Mouse (Mus musculus) lung, embryonic 16.5 days (tissue): Measurements from ENCODE around the gene Cpne4. TPM values are rescaled to one million over a fixed set of nuclear protein-coding genes. Genes with fewer than 3 reads are reported as not detected.
A peak's percentile ranks its signal among the peaks of the same experiment; 100 is the strongest.

Experiments
- ATAC-seq: fragments of 200-750 bp; cut with Nextera tagmentation; 2 replicates; pipeline ENCODE4 v1.8.0; 2017; ENCODE audit warnings: low read depth, mild to moderate bottlenecking, moderate library complexity
- H3K27ac ChIP-seq: fragments of 300-500 bp; sonication (generic); 2 replicates; pipeline ENCODE4 v1.5.1; 2014; ENCODE audit warnings: mild to moderate bottlenecking, control low read depth, low read length
- H3K27me3 ChIP-seq: fragments of 300-500 bp; sonication (generic); 2 replicates; pipeline ENCODE4 v1.6.1; 2014; ENCODE audit warnings: low read depth, low read length, mixed read lengths; ENCODE audit not compliant: control insufficient read depth, insufficient read depth
- H3K36me3 ChIP-seq: fragments of 300-500 bp; sonication (generic); 2 replicates; pipeline ENCODE4 v1.6.1; 2014; ENCODE audit warnings: low read length; ENCODE audit not compliant: control insufficient read depth, insufficient read depth
- H3K4me1 ChIP-seq: fragments of 300-500 bp; sonication (generic); replicated peaks from 2 replicates; pipeline ENCODE4 v1.6.1; 2014; ENCODE audit warnings: low read length, mixed read lengths; ENCODE audit not compliant: control insufficient read depth, insufficient read depth
- H3K4me2 ChIP-seq: fragments of 300-500 bp; sonication (generic); 2 replicates; pipeline ENCODE4 v1.6.1; 2014; ENCODE audit warnings: low read depth, low read length, control low read depth
- H3K4me3 ChIP-seq: fragments of 300-500 bp; sonication (generic); 2 replicates; pipeline ENCODE4 v1.5.1; 2014; ENCODE audit warnings: mild to moderate bottlenecking, low read length, control low read depth
- H3K9ac ChIP-seq: fragments of 300-500 bp; sonication (generic); 2 replicates; pipeline ENCODE4 v1.6.1; 2014; ENCODE audit warnings: low read length, control low read depth
- H3K9me3 ChIP-seq: fragments of 300-500 bp; sonication (generic); 2 replicates; pipeline ENCODE4 v1.6.1; 2016; ENCODE audit warnings: low read length; ENCODE audit not compliant: control insufficient read depth
- WGBS: fragments of 180-500 bp; shearing (Covaris S2); extraction: QIAGEN DNeasy Blood & Tissue Kit; methylation state at CpG from one replicate; pipeline ENCODE4 v1.1.7; 2014; 5-methylcytosine and 5-hydroxymethylcytosine counted together
- polyA plus RNA-seq: library from polyadenylated mRNA; unstranded; fragments of >200 nt; fragmentation: Nextera tagmentation; extraction: Ambion mirVana; gene quantifications from 2 replicates; pipeline ENCODE4 v1.2.1, GENCODE M21; 2015

Cpne4 gene
- polyA plus RNA-seq, 1 experiment from 2014 or later, result 0.38 TPM

DNA sequence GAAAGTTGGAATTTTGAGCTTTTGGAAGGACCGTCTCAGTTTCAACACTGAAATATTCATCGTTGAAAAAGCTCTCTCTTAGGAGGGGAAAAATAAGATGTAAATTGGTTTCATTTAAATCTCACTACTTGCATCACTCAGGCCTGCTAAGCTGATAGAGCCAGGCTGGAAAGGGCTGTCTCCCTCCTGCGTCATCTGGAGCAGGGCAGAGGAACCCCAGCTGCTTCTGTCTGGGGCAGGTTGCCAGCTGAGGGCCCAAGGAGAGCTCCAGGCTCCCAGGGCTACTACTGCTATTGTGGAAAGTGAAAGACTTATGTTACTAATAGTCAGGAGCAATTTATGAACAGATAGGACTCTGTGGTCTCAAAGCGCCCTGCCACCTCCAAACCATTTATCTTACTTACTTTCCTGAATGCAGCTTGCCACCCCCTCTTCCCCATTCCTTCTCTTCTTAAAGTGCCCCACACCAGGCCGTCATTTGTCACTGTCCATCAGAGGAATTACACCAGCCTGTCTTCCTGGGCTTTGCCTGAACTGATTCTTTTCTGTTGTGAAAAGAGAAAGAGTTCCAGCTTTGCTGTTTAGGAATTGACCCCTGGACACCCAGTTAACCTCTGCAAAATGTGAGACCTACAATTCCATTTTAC, 99.4 kb downstream of the Cpne4 start:
- no peak for ATAC-seq
- no peak overlapping the region for H3K4me2 ChIP-seq
- WGBS, result 45% methylated on average over 5 of the region's 5 CpGs
- H3K36me3 ChIP-seq, result no peaks in the 10 kb centered on the region
- no peak overlapping the region for H3K4me3 ChIP-seq
- H3K9ac ChIP-seq, result no peak overlapping the region
- H3K27ac ChIP-seq, result no peak overlapping the region
- H3K9me3 ChIP-seq, result no peaks in the 10 kb centered on the region
- no peaks in the 10 kb centered on the region for H3K4me1 ChIP-seq
- no peaks in the 10 kb centered on the region for H3K27me3 ChIP-seq

DNA sequence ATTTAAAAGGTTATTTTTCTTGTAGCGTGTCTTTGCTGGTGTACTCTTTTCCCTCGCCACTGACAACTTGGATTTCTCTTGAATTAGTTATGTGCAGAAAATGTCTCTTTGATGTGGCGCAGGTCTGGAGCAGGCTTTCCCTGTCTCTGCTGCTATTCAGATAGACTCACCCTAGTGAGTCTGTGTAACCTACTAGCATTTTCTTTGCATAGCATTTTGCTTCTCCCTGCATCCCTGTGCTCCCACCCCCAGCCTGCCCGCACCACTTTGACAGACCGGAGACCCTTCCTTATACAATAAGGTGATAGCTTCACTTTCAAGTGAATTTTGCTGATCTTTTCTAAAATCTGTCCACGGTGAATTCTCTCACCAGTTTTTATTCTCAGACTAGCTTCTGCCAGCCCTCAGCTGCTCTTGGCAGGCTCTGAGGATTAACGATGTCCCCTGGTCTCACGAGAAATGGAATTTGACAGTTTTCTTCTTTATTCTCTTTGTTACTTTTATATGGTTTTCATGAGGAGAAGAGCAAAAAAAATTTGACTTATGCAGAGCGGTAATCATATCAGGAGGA, 105.7 kb downstream of the Cpne4 start:
- no peak overlapping the region for H3K27ac ChIP-seq
- 69% methylated on average over 9 of the region's 9 CpGs for WGBS

DNA sequence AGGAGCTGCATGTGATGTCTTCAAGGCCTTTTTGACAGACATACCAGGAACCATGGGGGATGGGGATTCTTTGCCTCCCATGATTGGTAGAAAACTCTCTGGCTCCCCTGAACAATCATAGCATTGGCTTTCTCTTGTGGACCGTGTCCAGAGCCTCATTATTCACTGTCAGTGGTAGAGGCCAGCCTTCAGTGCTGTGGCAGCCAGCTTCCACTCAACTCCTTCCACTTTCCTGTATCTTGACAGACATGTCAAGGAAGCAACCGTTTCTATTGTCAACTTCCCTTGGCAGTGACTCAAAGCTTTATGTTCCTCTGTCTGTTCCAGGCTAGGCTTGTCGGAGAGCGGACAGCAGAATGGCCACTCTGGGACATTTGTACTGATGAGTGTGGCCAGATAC, 112.7 kb downstream of the Cpne4 start:
- H3K4me3 ChIP-seq, result no peak overlapping the region
- H3K4me1 ChIP-seq, result no peaks in the 10 kb centered on the region
- no peaks in the 10 kb centered on the region for H3K36me3 ChIP-seq
- whole genome bisulfite sequencing, result 35% methylated on average over 4 of the region's 4 CpGs
- no peak overlapping the region for H3K27ac ChIP-seq
- H3K9me3 ChIP-seq, result no peaks in the 10 kb centered on the region
- ATAC-seq, result peak; percentile 52
- H3K9ac ChIP-seq, result no peak overlapping the region
- no peaks in the 10 kb centered on the region for H3K27me3 ChIP-seq
- no peak overlapping the region for H3K4me2 ChIP-seq

More for the DNA sequence above, 105.7 kb downstream of the Cpne4 start:
- Histone ChIP-seq H3K9me3 (no peaks in the 10 kb centered on the region), H3K4me3 (no peak overlapping the region), H3K36me3 (no peaks in the 10 kb centered on the region), H3K9ac (no peak overlapping the region), H3K4me2 (no peak overlapping the region), H3K4me1 (no peaks in the 10 kb centered on the region), H3K27me3 (no peaks in the 10 kb centered on the region)
- ATAC-seq, result no peak

DNA sequence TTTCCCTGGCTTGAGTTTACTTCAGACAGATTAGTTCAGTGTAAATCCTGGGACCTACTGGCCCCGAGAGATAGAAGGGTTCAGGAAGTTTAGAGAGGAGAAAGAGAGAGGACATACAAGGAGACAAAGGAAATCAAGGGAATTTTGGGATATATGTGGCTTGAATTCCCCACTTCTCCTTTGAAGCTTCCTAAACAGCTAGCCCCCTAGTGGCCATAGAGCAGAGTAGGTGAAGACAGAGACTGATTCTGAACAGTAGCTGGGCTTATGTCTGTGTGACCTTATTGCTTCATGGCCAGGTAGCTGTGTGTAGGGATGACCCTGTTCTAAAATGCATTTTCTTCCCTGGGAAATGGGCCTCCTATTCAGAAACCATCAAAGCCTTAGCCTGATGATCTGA, 129.6 kb downstream of the Cpne4 start:
- no peak overlapping the region for H3K27ac ChIP-seq

DNA sequence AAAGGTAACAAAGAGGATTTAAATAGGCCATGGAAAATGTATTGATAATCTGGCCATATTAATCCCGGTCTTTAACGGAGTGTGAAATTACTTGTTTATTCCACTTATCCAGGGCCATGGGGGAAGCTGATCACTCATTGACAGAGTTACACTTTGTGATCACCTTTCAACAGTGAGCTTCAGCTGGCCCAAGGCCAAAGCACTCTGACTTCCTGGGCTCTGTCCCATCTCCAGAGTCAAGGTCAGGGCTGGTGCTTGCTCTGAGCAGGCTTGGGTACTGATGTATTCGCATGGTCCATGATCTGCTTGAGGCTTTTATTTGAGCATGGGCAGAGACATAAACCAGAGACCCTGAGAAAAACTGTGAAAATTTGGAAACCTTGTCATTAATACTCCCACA, 131.5 kb downstream of the Cpne4 start:
- no peaks in the 10 kb centered on the region for H3K9me3 ChIP-seq
- H3K4me3 ChIP-seq, result no peak overlapping the region
- no peak overlapping the region for H3K9ac ChIP-seq
- no peaks in the 10 kb centered on the region for H3K27me3 ChIP-seq
- no peak for ATAC-seq
- no peaks in the 10 kb centered on the region for H3K36me3 ChIP-seq
- whole genome bisulfite sequencing, result 81% methylated on average over 3 of the region's 3 CpGs
- no peaks in the 10 kb centered on the region for H3K4me1 ChIP-seq
- no peak overlapping the region for H3K27ac ChIP-seq
- H3K4me2 ChIP-seq, result no peak overlapping the region

More for the DNA sequence above, 129.6 kb downstream of the Cpne4 start:
- Histone ChIP-seq H3K27me3 (no peaks in the 10 kb centered on the region), H3K4me2 (no peak overlapping the region), H3K4me3 (no peak overlapping the region), H3K9ac (no peak overlapping the region), H3K9me3 (no peaks in the 10 kb centered on the region), H3K36me3 (no peaks in the 10 kb centered on the region), H3K4me1 (no peaks in the 10 kb centered on the region)
- no peak for ATAC-seq
- 37% methylated on average over 1 of the region's 1 CpGs for WGBS

DNA sequence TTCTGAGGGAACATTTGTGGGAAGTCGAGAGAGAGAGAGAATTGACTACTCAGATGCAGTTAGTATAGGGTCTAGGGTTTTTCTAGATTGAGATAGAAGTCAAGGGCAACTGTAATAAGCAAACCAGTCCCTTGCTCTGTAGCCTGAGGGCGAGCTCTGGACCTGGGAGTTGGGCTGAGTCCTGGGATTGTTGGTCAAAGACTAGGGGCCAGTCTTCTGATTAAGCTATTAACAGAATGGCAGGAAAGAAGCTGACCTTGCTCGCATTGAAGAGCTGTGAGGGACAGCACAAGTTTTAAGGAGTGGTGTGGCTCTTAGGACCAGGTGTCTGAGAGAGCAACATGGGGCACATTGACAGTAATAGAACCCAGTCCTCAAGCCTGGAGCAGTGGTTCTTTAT, 140.0 kb downstream of the Cpne4 start:
- Histone ChIP-seq H3K9ac (no peak overlapping the region), H3K27ac (no peak overlapping the region), H3K4me3 (no peak overlapping the region), H3K27me3 (no peaks in the 10 kb centered on the region), H3K4me2 (no peak overlapping the region), H3K36me3 (no peaks in the 10 kb centered on the region), H3K4me1 (no peaks in the 10 kb centered on the region), H3K9me3 (no peaks in the 10 kb centered on the region)
- WGBS, result 66% methylated on average over 3 of the region's 3 CpGs
- ATAC-seq, result no peak

DNA sequence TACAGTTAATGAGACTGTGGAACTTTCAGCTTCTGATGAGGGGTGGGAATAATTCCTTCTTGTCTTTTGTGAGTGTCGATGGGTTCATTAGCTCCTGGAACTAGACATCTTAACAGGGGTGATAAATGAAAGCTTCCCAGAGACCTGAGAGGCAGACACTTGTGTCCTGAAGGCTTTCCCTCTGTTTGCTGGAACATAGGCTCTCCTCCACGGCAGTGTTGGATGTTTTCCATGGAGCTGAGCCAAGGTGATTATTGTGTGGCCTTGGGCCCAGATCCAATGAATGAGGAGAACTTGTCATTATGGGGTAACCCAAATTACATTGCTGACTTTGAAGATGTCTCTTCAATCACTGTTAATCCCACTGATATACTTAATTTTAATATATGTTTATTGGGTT, 146.1 kb downstream of the Cpne4 start:
- ATAC-seq, result no peak
- no peak overlapping the region for H3K9ac ChIP-seq
- no peak overlapping the region for H3K4me2 ChIP-seq
- no peak overlapping the region for H3K27ac ChIP-seq
- no peaks in the 10 kb centered on the region for H3K36me3 ChIP-seq
- H3K4me3 ChIP-seq, result no peak overlapping the region
- H3K9me3 ChIP-seq, result no peaks in the 10 kb centered on the region
- H3K4me1 ChIP-seq, result no peaks in the 10 kb centered on the region
- 39% methylated on average over 2 of the region's 2 CpGs for WGBS
- no peaks in the 10 kb centered on the region for H3K27me3 ChIP-seq

DNA sequence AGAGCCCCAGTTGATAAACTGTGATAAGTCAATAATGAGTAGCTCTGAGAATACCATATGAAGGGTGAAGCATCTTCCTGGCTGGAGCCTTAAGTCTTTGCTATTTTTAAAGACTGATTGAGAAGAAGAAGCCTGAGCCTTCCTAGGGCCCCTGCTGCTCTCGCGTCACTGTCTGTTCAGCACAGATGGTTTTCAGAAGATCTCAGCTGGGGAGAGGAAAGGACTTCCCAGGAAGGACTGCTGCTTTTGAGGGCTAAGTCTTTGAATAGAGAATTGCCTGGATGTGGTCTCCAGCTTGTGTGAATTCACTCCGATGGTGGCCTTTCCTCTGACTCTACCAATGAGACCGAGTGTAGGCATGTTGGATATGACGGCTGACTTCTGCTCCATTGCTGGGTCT, 163.7 kb downstream of the Cpne4 start:
- 83% methylated on average over 5 of the region's 5 CpGs for WGBS

DNA sequence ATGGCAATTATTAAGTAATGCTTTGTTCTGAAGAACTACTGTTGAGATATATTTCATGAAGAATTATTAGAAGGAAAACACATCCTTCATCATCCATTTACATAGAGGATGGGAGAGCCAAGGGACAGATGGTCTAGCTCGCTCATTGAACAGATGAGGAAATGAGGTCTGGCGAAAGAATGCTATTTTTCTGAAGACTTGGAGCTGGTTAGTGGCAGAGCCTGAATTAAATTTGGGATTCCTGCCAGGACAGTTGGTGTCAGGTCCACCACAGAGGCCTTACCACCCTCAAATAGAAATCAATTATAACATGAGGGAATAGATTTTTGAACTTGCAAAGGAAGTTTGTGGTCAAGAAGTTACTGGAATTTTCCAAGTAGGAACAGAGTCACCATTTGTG, 178.2 kb downstream of the Cpne4 start:
- no peak for ATAC-seq
- no peaks in the 10 kb centered on the region; the same call in 1 of the 2 replicates for H3K9me3 ChIP-seq
- H3K27me3 ChIP-seq, result no peaks in the 10 kb centered on the region
- WGBS, result 71% methylated on average over 2 of the region's 2 CpGs
- H3K36me3 ChIP-seq, result no peaks in the 10 kb centered on the region
- H3K27ac ChIP-seq, result no peak overlapping the region
- no peaks in the 10 kb centered on the region for H3K4me1 ChIP-seq
- H3K4me2 ChIP-seq, result no peak overlapping the region
- H3K9ac ChIP-seq, result no peak overlapping the region
- no peak overlapping the region for H3K4me3 ChIP-seq

More for the DNA sequence above, 163.7 kb downstream of the Cpne4 start:
- Histone ChIP-seq H3K4me1 (no peaks in the 10 kb centered on the region), H3K4me2 (no peak overlapping the region), H3K9me3 (no peaks in the 10 kb centered on the region), H3K4me3 (no peak overlapping the region), H3K27me3 (no peaks in the 10 kb centered on the region), H3K36me3 (no peaks in the 10 kb centered on the region), H3K9ac (no peak overlapping the region), H3K27ac (no peak overlapping the region)
- no peak for ATAC-seq
